Comparison of ENCODE assay signal across 21 mouse cellular contexts in the genomic region with DNA sequence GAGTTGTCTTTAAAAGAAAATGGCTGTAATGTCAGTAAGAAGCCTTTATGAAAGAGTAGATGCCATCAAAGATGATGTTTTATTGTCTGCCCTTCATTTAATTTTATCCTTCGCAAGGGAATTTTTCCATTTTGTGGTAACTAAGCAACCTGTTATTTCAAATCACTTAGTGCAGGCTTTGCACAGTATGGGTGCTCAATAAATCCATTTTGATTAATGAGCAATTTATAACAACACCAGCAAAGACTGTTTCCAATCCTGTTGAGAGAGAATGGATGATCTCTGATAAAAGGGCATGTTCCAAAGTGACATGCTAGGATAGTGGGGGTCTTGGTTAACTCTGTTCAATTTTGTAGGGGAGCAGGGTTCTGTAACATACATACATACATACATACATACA.
"Had no signal": no experiment of that assay in that cellular context is flagged by ENCODE, and none has a peak within 500 bp of the region (broad histone marks: within the 10 kb centered on the region; RNA-seq: fewer than 3 reads in every experiment).

No protein-coding gene starts in this region.

- H3K27me3 ChIP-seq: kidney, embryonic 15.5 days; limb, embryonic 13.5 days; liver, embryonic 12.5 days; liver, embryonic 15.5 days; lung, embryonic 15.5 days; megakaryocyte, embryonic 14.5 days had no signal

- H3K4me2 ChIP-seq: kidney, embryonic 15.5 days; limb, embryonic 13.5 days; liver, embryonic 12.5 days; liver, embryonic 15.5 days; lung, embryonic 15.5 days; midbrain, embryonic 11.5 days had no signal

- H3K27ac ChIP-seq: kidney, embryonic 15.5 days; limb, embryonic 10.5 days; limb, embryonic 13.5 days; liver, embryonic 12.5 days; liver, embryonic 15.5 days; lung, embryonic 15.5 days had no signal

- ATAC-seq: liver, embryonic 12.5 days had no signal

- DNase-seq: kidney, adult 11 months; kidney, adult 8-10 months; kidney, postnatal 10 days; kidney, postnatal 36 days; liver; lung, adult 18-20 months; lung, postnatal 10 days; lung, postnatal 36 days; midbrain, embryonic 14.5 days; thymus, adult 2 months; thymus, postnatal 14 days; thymus, postnatal 4 days had no signal

- H3K4me1 ChIP-seq: kidney, embryonic 15.5 days; limb, embryonic 10.5 days; limb, embryonic 13.5 days; liver, embryonic 12.5 days; liver, embryonic 15.5 days; lung, embryonic 15.5 days; megakaryocyte, embryonic 14.5 days had no signal

- H3K36me3 ChIP-seq: kidney, embryonic 15.5 days; limb, embryonic 10.5 days; limb, embryonic 13.5 days; liver, embryonic 12.5 days; liver, embryonic 15.5 days; lung, embryonic 15.5 days had no signal

- H3K4me3 ChIP-seq: kidney, embryonic 15.5 days; limb, embryonic 10.5 days; limb, embryonic 13.5 days; liver, embryonic 12.5 days; liver, embryonic 15.5 days; lung, embryonic 15.5 days; megakaryocyte, embryonic 14.5 days; myocyte had no signal

- H3K9me3 ChIP-seq: kidney, embryonic 15.5 days; limb, embryonic 10.5 days; limb, embryonic 13.5 days; liver, embryonic 12.5 days; liver, embryonic 15.5 days; lung, embryonic 15.5 days; megakaryocyte, embryonic 14.5 days had no signal

- H3K9ac ChIP-seq: kidney, embryonic 15.5 days; limb, embryonic 13.5 days; liver, embryonic 12.5 days; liver, embryonic 15.5 days; lung, embryonic 15.5 days had no signal
